Comparison of ENCODE assay signal across 9 mouse cellular contexts in genomic region chr17:69563165-69563564, GRCm38 (mm10).
DNase-seq lines count a peak whose midpoint lies in the region; ATAC-seq and TF ChIP-seq lines count a peak whose summit lies in the region.
"Had no signal": no experiment of that assay in that cellular context is flagged by ENCODE, and none has a peak within 500 bp of the region (broad histone marks: within the 10 kb centered on the region; RNA-seq: fewer than 3 reads in every experiment).

No protein-coding gene starts in this region.

- 15% methylated on average over 4 of the region's 4 CpGs for WGBS in hindbrain, postnatal 0 days
- 18% methylated on average over 4 of the region's 4 CpGs for WGBS in midbrain, embryonic 12.5 days
- 13% methylated on average over 4 of the region's 4 CpGs for WGBS in stomach, embryonic 14.5 days

- ATAC-seq in hindbrain, postnatal 0 days: peak; percentile 88
- ATAC-seq in midbrain, embryonic 12.5 days (ENCODE audit: low FRiP score, low read depth): peak; percentile 86
- ATAC-seq in stomach, embryonic 14.5 days (ENCODE audit: insufficient number of reproducible peaks, insufficient read depth, low FRiP score, low read depth): peak; percentile 71; the same call in 1 of the 2 replicates

- H3K4me2 ChIP-seq in hindbrain, postnatal 0 days (ENCODE audit: low read depth, low read length): no peak overlapping the region
- H3K4me2 ChIP-seq in midbrain, embryonic 12.5 days (replicated peaks): no peak overlapping the region
- no peak overlapping the region for H3K4me2 ChIP-seq in stomach, embryonic 14.5 days (replicated peaks; ENCODE audit: low read depth, low read length)

- DNase-seq in adrenal gland, postnatal 25 days: peak; percentile 9
- DNase-seq in fibroblast of lung, adult 2 months (ENCODE audit: low read depth): peak; percentile 14
- DNase-seq in hindbrain, postnatal 0 days (ENCODE audit: low spot score): peak; percentile 91
- DNase-seq in left cerebral cortex, adult 18-20 months (ENCODE audit: low spot score in 2 of 2): peak; percentile 54 to 56
- no peak for DNase-seq in T-cell, adult 2 months (ENCODE audit: low spot score)

- H3K9me3 ChIP-seq in E14TG2a.4 (ENCODE audit: low read length): no peaks in the 10 kb centered on the region
- no peaks in the 10 kb centered on the region for H3K9me3 ChIP-seq in hindbrain, postnatal 0 days (ENCODE audit: low read length)
- H3K9me3 ChIP-seq in midbrain, embryonic 12.5 days: no peaks in the 10 kb centered on the region
- H3K9me3 ChIP-seq in stomach, embryonic 14.5 days (ENCODE audit: control insufficient read depth, low read depth, low read length): no peaks in the 10 kb centered on the region

- H3K27ac ChIP-seq in hindbrain, postnatal 0 days: no peak overlapping the region
- H3K27ac ChIP-seq in midbrain, embryonic 12.5 days (replicated peaks): no peak overlapping the region
- no peak overlapping the region for H3K27ac ChIP-seq in stomach, embryonic 14.5 days (ENCODE audit: low read length)

- no peaks in the 10 kb centered on the region for H3K27me3 ChIP-seq in E14TG2a.4 (ENCODE audit: insufficient read depth, low read length)
- H3K27me3 ChIP-seq in hindbrain, postnatal 0 days (ENCODE audit: insufficient read depth, low read length): no peaks in the 10 kb centered on the region
- H3K27me3 ChIP-seq in midbrain, embryonic 12.5 days: no peaks in the 10 kb centered on the region
- no peaks in the 10 kb centered on the region for H3K27me3 ChIP-seq in stomach, embryonic 14.5 days (ENCODE audit: control insufficient read depth, insufficient read depth, low read length)

- no peak overlapping the region for H3K4me3 ChIP-seq in E14TG2a.4 (replicated peaks; ENCODE audit: low read length)
- no peak overlapping the region for H3K4me3 ChIP-seq in hindbrain, postnatal 0 days (ENCODE audit: low read length)
- no peak overlapping the region for H3K4me3 ChIP-seq in midbrain, embryonic 12.5 days
- no peak overlapping the region for H3K4me3 ChIP-seq in stomach, embryonic 14.5 days (ENCODE audit: low read depth, low read length)
- H3K4me3 ChIP-seq: erythroblast, embryonic 14.5 days had no signal

- H3K36me3 ChIP-seq in E14TG2a.4 (ENCODE audit: insufficient read depth, low read length): no peaks in the 10 kb centered on the region
- no peaks in the 10 kb centered on the region for H3K36me3 ChIP-seq in hindbrain, postnatal 0 days (ENCODE audit: insufficient read depth, low read length)
- no peaks in the 10 kb centered on the region for H3K36me3 ChIP-seq in midbrain, embryonic 12.5 days
- no peaks in the 10 kb centered on the region for H3K36me3 ChIP-seq in stomach, embryonic 14.5 days (ENCODE audit: control insufficient read depth, insufficient read depth, low read length)

- peak; percentile 43 for TF ChIP-seq CTCF in E14TG2a.4 (conservative IDR thresholded peaks at IDR 0.05; ENCODE audit: low read length)
- peak; percentile 97 for TF ChIP-seq CTCF in hindbrain, postnatal 0 days (IDR thresholded peaks at IDR 0.05; ENCODE audit: low read depth)

- no peak overlapping the region for H3K9ac ChIP-seq in hindbrain, postnatal 0 days (replicated peaks; ENCODE audit: low read length)
- no peak overlapping the region for H3K9ac ChIP-seq in midbrain, embryonic 12.5 days (replicated peaks)
- no peak overlapping the region for H3K9ac ChIP-seq in stomach, embryonic 14.5 days (replicated peaks; ENCODE audit: low read depth, low read length)

- no peaks in the 10 kb centered on the region for H3K4me1 ChIP-seq in E14TG2a.4 (replicated peaks; ENCODE audit: low read depth, low read length)
- H3K4me1 ChIP-seq in hindbrain, postnatal 0 days (ENCODE audit: insufficient read depth, low read length): no peaks in the 10 kb centered on the region
- H3K4me1 ChIP-seq in midbrain, embryonic 12.5 days: no peaks in the 10 kb centered on the region
- no peaks in the 10 kb centered on the region for H3K4me1 ChIP-seq in stomach, embryonic 14.5 days (ENCODE audit: control insufficient read depth, insufficient read depth, low read length)
